Mouse (Mus musculus) lung, adult 2 months (tissue): ENCODE measurements around the gene Camkk1.

ENCODE experiments used
- CTCF ChIP-seq: fragments of 200-500 bp; IDR thresholded peaks from 2 replicates; pipeline ENCODE4 v1.5.1; 2011; ENCODE audit warnings: mild to moderate bottlenecking, low read length, control low read depth; ENCODE audit not compliant: insufficient read depth
- POLR2A ChIP-seq: fragments of 200-500 bp; IDR thresholded peaks from 2 replicates; pipeline ENCODE4 v1.6.1; 2011; ENCODE audit warnings: low read depth, mild to moderate bottlenecking, control low read depth, low read length, borderline replicate concordance; ENCODE audit errors: extremely low read depth

DNA sequence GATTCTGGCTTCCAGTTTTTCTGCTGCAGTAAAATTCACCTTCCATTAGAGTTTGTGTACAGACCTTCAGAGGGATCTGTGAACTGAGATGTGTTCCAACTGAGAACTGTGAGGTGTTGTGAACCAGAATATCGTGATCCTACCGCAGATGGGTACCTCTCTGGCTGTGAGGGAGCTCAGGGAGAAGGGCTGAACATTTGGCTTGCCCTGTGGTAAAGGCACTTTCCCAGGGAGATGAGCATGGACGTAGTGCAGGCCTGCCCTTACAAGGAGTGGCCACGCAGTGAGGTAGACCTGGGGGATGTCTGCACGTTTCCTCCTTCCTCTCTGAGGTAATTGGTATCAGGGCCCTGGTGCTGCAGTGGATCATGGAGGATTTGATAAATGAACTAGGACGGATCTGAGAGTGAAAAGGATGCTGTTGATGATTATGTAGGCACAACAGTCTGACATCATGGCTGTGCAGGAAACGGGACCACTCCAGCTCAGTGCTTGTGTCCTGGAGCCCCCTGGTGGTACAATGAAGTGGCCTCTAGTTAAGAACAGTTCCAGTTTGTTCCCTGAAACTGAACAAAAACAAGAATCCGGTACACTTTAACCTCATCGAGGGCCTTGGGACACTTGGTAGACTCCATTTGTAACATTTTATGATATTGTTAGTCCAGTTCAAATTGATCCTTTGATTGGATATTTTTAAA is 20.4 kb downstream of the Camkk1 start:
- TF ChIP-seq CTCF (peak; percentile 76), POLR2A (no peak)
